Mouse (Mus musculus): Measurements from ENCODE around the gene Pla2g16.

The Pla2g16 gene

DNA sequence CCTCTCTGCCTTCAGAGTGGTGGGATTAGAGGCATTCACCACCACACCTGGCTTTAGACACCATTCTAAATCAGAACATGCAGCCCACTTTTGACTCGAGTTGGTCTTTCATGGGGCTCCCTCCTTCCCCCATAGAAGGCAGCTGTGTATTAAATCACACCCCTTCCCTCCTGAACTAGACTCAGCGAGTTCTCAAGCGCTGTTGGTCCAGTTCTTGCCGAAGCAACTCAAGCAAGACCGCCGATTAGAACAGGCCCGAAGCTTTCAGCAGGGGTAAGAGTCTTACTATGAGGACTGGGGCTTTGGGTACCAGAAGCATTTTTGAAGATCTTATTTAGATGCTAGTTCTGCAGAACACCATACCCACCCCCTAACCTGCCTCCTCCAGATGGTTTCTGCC lies 55.9 kb downstream of the Pla2g16 start:
- DNase-seq (ENCODE audit: low spot score in 2 of 2) = no peak

DNA sequence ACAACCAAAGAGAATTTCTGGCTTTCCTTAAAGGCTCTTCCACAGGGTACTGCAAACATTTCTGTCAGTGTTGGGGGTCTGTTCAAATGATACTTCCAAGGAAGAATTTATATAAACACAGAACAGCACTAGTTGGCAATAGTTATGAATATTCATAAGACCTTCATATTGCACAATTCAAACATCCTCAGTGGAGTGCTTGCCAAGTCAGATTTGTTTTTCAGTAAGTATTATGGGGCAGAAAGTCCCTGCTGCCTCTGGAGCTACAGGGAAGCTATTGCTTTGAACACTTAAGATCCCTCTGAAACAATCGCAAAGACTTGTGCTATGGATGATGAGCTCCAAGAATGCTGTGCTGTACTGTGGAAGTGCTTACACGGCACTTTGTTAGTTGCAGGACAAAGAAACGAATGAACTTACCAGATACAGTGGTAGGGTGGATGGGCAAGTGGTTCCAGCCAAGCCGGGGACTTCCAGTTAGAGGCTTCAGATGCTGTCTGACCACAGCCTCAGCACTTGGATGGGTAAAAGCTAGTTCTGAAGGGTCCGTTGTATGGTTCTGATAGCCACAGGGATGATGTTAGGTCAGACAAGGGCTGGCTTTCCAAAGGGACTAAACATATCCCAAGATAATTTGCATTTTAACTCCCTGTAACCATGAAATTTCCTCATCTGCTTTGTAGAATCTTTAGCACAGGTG lies 59.1 kb downstream of the Pla2g16 start:
- DNase-seq (ENCODE audit: low spot score in 2 of 2) = no peak

GRCm38 (mm10) chr19:7617085-7617484 lies 59.8 kb downstream of the Pla2g16 start:
- DNase-seq (ENCODE audit: low spot score in 2 of 2) = no peak

DNA sequence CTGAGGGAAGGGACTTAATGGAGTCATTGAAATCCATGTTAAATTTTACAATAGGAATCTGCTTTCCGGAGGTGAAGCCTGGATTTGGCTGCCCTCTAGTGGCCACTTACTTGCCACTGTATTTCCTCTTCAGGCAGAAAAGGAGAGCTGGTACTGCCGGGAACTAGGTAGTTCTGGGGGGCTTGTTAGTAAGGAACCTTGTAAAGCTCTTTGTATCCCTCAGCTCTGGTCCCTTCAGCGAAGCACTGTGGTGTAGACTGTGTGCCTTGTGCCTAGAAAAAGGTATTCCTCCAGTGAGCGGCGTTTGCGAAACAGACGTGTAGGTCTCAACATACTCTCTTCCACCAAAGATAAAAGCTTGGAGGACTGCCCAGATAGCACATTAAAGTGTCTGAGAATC lies 60.4 kb downstream of the Pla2g16 start:
- DNase-seq (ENCODE audit: low spot score in 2 of 2) = peak in 1 of 2 experiments; percentile 70

DNA sequence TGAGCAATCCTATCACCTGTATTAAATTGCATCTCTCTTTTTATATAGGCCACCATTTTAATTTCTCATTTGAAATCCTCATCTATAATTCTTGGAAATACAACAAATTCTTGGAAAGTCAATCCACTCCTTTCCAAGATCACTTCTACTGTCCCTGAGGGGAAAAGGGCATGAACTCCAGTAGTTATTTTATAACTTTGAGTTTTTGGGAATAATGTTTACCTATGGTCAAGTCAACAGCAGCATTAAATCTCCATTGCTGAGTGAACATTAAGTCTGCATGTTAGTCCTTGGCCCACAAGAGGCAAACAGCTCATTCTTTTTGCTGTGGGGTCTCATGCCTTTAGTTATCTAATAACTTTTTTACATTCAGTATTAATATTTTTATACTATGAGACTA lies 75.8 kb downstream of the Pla2g16 start:
- no peak for DNase-seq (ENCODE audit: low spot score in 2 of 2)

- DNase-seq (ENCODE audit: low spot score in 2 of 2) = no peak
These were observed 76.5 kb downstream of the Pla2g16 start for GRCm38 (mm10) chr19:7633786-7634185.
